Mouse (Mus musculus) liver, embryonic 14.5 days (tissue): ENCODE data around the gene Rnf220. TPM values are rescaled to one million over a fixed set of nuclear protein-coding genes. Genes with fewer than 3 reads are reported as not detected.
A peak's percentile ranks its signal among the peaks of the same experiment; 100 is the strongest.
"Not testable (repeated sequence)": the region's sequence is repeated elsewhere in the genome, so short reads cannot be mapped to it uniquely, and the experiment has no call there.

ENCODE experiments used
- ATAC-seq: fragments of 200-750 bp; cut with Nextera tagmentation; 2 replicates; pipeline ENCODE4 v1.8.0; 2017; ENCODE audit warnings: moderate number of reproducible peaks, mild to moderate bottlenecking, moderate library complexity; ENCODE audit not compliant: insufficient read depth
- DNase-seq, 3 experiments: peaks; one replicate each; pipeline ENCODE4 v3.0.0-alpha.2; 2012 to 2013; ENCODE audit warnings: low read depth in 3 of 3, low spot score in 3 of 3
- H3K27ac ChIP-seq: fragments of 300-500 bp; sonication (generic); 2 replicates; pipeline ENCODE4 v1.5.1; 2014; ENCODE audit warnings: moderate library complexity, mild to moderate bottlenecking, control low read depth, inconsistent platforms
- H3K27me3 ChIP-seq: fragments of 300-500 bp; sonication (generic); 2 replicates; pipeline ENCODE4 v1.6.1; 2014; ENCODE audit warnings: mild to moderate bottlenecking, low read length, moderate library complexity; ENCODE audit not compliant: control insufficient read depth, insufficient read depth
- H3K36me3 ChIP-seq: fragments of 300-500 bp; sonication (generic); replicated peaks from 2 replicates; pipeline ENCODE4 v1.6.1; 2014; ENCODE audit warnings: low read depth; ENCODE audit not compliant: control insufficient read depth, insufficient read depth
- H3K4me1 ChIP-seq, 2 experiments: fragments of 200-500 bp in 1 of 2; fragments of 300-500 bp in 1 of 2; sonication (generic) in 1 of 2; replicated peaks; 2 replicates each; pipeline ENCODE4 v1.6.1; 2012 to 2014; ENCODE audit warnings: antibody characterized with exemption in 1 of 2, inconsistent platforms in 1 of 2, low read length in 1 of 2; ENCODE audit not compliant: control insufficient read depth in 2 of 2, insufficient read depth in 2 of 2
- H3K4me2 ChIP-seq: fragments of 300-500 bp; sonication (generic); 2 replicates; pipeline ENCODE4 v1.6.1; 2014; ENCODE audit warnings: low read depth, mild to moderate bottlenecking, control low read depth, moderate library complexity
- H3K4me3 ChIP-seq, 2 experiments: fragments of 200-500 bp in 1 of 2; fragments of 300-500 bp in 1 of 2; sonication (generic) in 1 of 2; 2 replicates each; pipeline ENCODE4 v1.5.1; 2012 to 2014; ENCODE audit warnings: low read depth in 2 of 2, low read length in 2 of 2, mild to moderate bottlenecking in 2 of 2, control low read depth in 1 of 2, inconsistent platforms in 1 of 2, moderate library complexity in 1 of 2; ENCODE audit not compliant: insufficient read depth in 1 of 2
- H3K9ac ChIP-seq: fragments of 300-500 bp; sonication (generic); replicated peaks from 2 replicates; pipeline ENCODE4 v1.6.1; 2014; ENCODE audit warnings: mild to moderate bottlenecking, control low read depth, moderate library complexity
- H3K9me3 ChIP-seq: fragments of 300-500 bp; sonication (generic); 2 replicates; pipeline ENCODE4 v1.6.1; 2016; ENCODE audit warnings: low read length, mixed read lengths; ENCODE audit not compliant: control insufficient read depth
- CTCF ChIP-seq: IDR thresholded peaks from 2 replicates; pipeline ENCODE4 v1.5.1; 2016; ENCODE audit warnings: antibody characterized with exemption, low read depth, control low read depth
- EP300 ChIP-seq: IDR thresholded peaks from 2 replicates; pipeline ENCODE4 v1.6.1; 2016; ENCODE audit warnings: antibody characterized with exemption, low read depth
- WGBS: fragments of 180-500 bp; shearing (Covaris S2); extraction: QIAGEN DNeasy Blood & Tissue Kit; methylation state at CpG from one replicate; pipeline ENCODE4 v1.1.7; 2014; ENCODE audit not compliant: insufficient replicate concordance; 5-methylcytosine and 5-hydroxymethylcytosine counted together
- polyA plus RNA-seq, 2 experiments: library from polyadenylated mRNA; depleted of rRNA in 1 of 2; stranded (reverse) in 1 of 2; unstranded in 1 of 2; fragments of >200 nt; fragmentation: Nextera tagmentation in 1 of 2; extraction: Ambion mirVana in 1 of 2; gene quantifications; 2 replicates each; pipeline versions ENCODE4 v1.2.1 to v1.2.3; 2012 to 2014

The Rnf220 gene
- polyA plus RNA-seq, 2 experiments = 17.9 to 29.1 TPM

GRCm38 (mm10) chr4:117267284-117267683 lies 229.6 kb downstream of the Rnf220 start:
- Histone ChIP-seq H3K9me3 (no peaks in the 10 kb centered on the region), H3K27ac (no peak overlapping the region), H3K4me3 (no peak overlapping the region), H3K36me3 (peaks cover 4% of the 10 kb centered on the region), H3K9ac (no peak overlapping the region), H3K4me2 (no peak overlapping the region), H3K4me1 (no peaks in the 10 kb centered on the region), H3K27me3 (no peaks in the 10 kb centered on the region)
- no peak; the same call in 1 of the 2 replicates for ATAC-seq
- no peak for TF ChIP-seq EP300
- peak; percentile 97 for TF ChIP-seq CTCF
- WGBS = 0% methylated on average over 2 of the region's 2 CpGs
- peak in 2 of 3 experiments; percentile 34 to 41 for DNase-seq

DNA sequence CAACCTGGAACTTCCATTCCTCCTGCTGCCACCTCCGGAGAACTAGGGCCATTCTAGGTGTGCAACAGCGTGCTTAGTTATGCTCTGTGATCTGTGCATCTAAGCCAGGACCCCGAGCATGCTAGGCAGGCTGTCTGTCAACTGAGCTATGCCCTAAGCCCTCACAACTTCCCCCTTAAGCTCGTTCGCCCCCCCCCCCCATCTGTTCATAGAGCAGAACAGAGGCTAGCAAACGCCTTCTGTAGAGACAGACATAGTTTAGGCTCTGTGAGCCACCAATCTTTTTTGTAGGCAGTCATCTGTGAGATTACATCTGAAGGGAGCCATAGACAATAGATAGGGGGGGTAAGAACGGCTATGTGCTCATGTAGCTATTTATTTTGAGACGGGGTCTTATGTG lies 233.9 kb downstream of the Rnf220 start:
- no peak for TF ChIP-seq EP300
- TF ChIP-seq CTCF = no peak
- DNase-seq = no peak
- Histone ChIP-seq H3K4me2 (no peak overlapping the region), H3K4me3 (no peak overlapping the region), H3K9me3 (no peaks in the 10 kb centered on the region), H3K9ac (no peak overlapping the region), H3K36me3 (no peaks in the 10 kb centered on the region), H3K4me1 (no peaks in the 10 kb centered on the region), H3K27me3 (no peaks in the 10 kb centered on the region), H3K27ac (no peak overlapping the region)
- 47% methylated on average over 8 of the region's 8 CpGs for WGBS
- ATAC-seq = no peak

GRCm38 (mm10) chr4:117262101-117262913 lies 234.5 kb downstream of the Rnf220 start:
- Histone ChIP-seq H3K27me3 (no peaks in the 10 kb centered on the region), H3K4me3 (no peak overlapping the region), H3K4me1 (no peaks in the 10 kb centered on the region), H3K36me3 (no peaks in the 10 kb centered on the region), H3K27ac (no peak overlapping the region), H3K4me2 (no peak overlapping the region), H3K9me3 (no peaks in the 10 kb centered on the region), H3K9ac (no peak overlapping the region)
- WGBS = 55% methylated on average over 13 of the region's 13 CpGs
- ATAC-seq = no peak
- DNase-seq = no peak
- no peak for TF ChIP-seq EP300
- TF ChIP-seq CTCF = no peak

DNA sequence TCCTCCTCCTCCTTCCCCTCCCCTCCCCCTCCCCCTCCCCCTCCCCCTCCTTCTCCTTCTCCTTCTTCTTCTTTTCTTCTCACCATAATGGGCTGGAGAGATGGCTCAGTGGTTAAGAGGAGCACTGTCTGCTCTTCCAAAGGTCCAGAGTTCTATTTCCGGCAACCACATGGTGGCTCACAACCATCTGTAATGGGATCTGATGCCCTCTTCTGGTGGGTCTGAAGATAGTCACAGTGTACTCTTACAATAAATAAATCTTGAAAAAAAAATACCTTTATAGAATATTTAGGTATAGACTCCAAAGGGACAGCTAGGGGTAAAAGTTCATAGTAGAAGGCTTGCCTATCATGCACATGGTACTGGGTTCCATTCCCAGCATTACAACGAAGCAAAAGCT lies 235.6 kb downstream of the Rnf220 start:
- ATAC-seq = no peak
- no peak for TF ChIP-seq EP300
- TF ChIP-seq CTCF = no peak
- WGBS = 35% methylated on average over 2 of the region's 2 CpGs

GRCm38 (mm10) chr4:117259909-117260308 lies 236.9 kb downstream of the Rnf220 start:
- ATAC-seq, H3K36me3 ChIP-seq, H3K4me2 ChIP-seq, H3K9ac ChIP-seq, H3K9me3 ChIP-seq, H3K27me3 ChIP-seq, DNase-seq, H3K4me3 ChIP-seq, H3K27ac ChIP-seq, H3K4me1 ChIP-seq: not testable (repeated sequence)
- 58% methylated on average over 6 of the region's 6 CpGs for whole genome bisulfite sequencing
- peak; percentile 44 for TF ChIP-seq CTCF

More for the DNA sequence above, 235.6 kb downstream of the Rnf220 start:
- H3K27ac ChIP-seq = no peak overlapping the region
- H3K36me3 ChIP-seq = no peaks in the 10 kb centered on the region
- H3K4me2 ChIP-seq = no peak overlapping the region
- no peak overlapping the region for H3K4me3 ChIP-seq
- no peaks in the 10 kb centered on the region for H3K4me1 ChIP-seq
- H3K9ac ChIP-seq = no peak overlapping the region
- no peak for DNase-seq
- no peaks in the 10 kb centered on the region for H3K9me3 ChIP-seq
- H3K27me3 ChIP-seq = no peaks in the 10 kb centered on the region
